Mouse (Mus musculus): ENCODE data around the gene 4930555G01Rik. TPM values are rescaled to one million over a fixed set of nuclear protein-coding genes. Genes with fewer than 3 reads are reported as not detected.
"Not testable (repeated sequence)": the region's sequence is repeated elsewhere in the genome, so short reads cannot be mapped to it uniquely, and the experiment has no call there.

Gene 4930555G01Rik
- polyA plus RNA-seq (2012; rRNA removed): not detected in 2 replicates
- not detected in 2 replicates for polyA plus RNA-seq (2014; fragmentation: Nextera tagmentation; extraction: Ambion mirVana)

DNA sequence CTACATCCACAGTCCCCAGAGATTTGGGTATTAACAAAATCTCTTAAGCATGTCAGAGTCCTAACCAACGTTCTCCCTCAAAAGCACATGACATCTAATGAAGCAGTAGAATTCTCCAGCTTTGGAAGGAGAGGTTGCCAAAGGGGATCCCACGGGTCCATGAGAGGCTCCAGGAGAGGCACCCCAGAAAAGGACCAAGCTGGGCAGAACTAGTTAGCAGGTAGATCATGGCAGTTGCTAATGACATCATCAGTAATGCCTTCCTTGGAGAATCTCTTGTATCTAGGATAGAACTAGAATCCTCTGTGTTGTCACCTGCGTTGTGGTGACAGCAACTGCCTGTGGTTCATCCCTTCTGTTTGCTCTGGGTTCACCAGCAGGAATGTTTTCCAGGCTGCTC is at the start of gene 4930555G01Rik:
Gene 4930555G01Rik, plus strand, starts transcription at position 301 of the 400 bp plus-strand sequence.
- H3K4me3 ChIP-seq (replicated peaks; ENCODE audit: low read length); H3K36me3 ChIP-seq (ENCODE audit: control insufficient read depth, insufficient read depth, low read length); H3K9ac ChIP-seq (ENCODE audit: low read depth, low read length, severe bottlenecking); H3K4me2 ChIP-seq (replicated peaks; ENCODE audit: low read depth, low read length, severe bottlenecking); H3K9me3 ChIP-seq (ENCODE audit: control insufficient read depth, low read length); H3K4me1 ChIP-seq (ENCODE audit: control insufficient read depth, insufficient read depth, low read length); H3K27me3 ChIP-seq (ENCODE audit: control insufficient read depth, insufficient read depth, low read length); DNase-seq (ENCODE audit: low spot score); ATAC-seq (ENCODE audit: low FRiP score, low read depth); H3K27ac ChIP-seq (replicated peaks; ENCODE audit: low read depth, low read length): not testable (repeated sequence)
- no CpG with 5 or more reads among the region's 3 CpGs for WGBS

DNA sequence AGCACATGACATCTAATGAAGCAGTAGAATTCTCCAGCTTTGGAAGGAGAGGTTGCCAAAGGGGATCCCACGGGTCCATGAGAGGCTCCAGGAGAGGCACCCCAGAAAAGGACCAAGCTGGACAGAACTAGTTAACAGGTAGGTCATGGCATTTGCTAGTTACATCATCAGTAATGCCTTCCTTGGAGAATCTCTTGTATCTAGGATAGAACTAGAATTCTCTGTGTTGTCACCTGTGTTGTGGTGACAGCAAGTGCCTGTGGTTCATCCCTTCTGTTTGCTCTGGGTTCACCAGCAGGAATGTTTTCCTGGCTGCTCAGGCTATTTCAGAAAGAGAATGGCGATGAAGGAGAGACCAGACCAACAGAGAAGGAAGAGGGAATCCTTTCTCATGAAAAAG is 34.8 kb upstream of the 4930555G01Rik start, which contains the start of gene Gm3298:
Gene Gm3298, plus strand, starts transcription at position 301 of the 400 bp plus-strand sequence.
- not testable (repeated sequence) for H3K36me3 ChIP-seq (ENCODE audit: control insufficient read depth, insufficient read depth, low read length); H3K4me2 ChIP-seq (replicated peaks; ENCODE audit: low read depth, low read length, severe bottlenecking); H3K4me1 ChIP-seq (ENCODE audit: control insufficient read depth, insufficient read depth, low read length); ATAC-seq (ENCODE audit: low FRiP score, low read depth); H3K27me3 ChIP-seq (ENCODE audit: control insufficient read depth, insufficient read depth, low read length); DNase-seq (ENCODE audit: low spot score); H3K9ac ChIP-seq (ENCODE audit: low read depth, low read length, severe bottlenecking); H3K9me3 ChIP-seq (ENCODE audit: control insufficient read depth, low read length); H3K4me3 ChIP-seq (replicated peaks; ENCODE audit: low read length); H3K27ac ChIP-seq (replicated peaks; ENCODE audit: low read depth, low read length)
- no CpG with 5 or more reads among the region's 2 CpGs for WGBS

DNA sequence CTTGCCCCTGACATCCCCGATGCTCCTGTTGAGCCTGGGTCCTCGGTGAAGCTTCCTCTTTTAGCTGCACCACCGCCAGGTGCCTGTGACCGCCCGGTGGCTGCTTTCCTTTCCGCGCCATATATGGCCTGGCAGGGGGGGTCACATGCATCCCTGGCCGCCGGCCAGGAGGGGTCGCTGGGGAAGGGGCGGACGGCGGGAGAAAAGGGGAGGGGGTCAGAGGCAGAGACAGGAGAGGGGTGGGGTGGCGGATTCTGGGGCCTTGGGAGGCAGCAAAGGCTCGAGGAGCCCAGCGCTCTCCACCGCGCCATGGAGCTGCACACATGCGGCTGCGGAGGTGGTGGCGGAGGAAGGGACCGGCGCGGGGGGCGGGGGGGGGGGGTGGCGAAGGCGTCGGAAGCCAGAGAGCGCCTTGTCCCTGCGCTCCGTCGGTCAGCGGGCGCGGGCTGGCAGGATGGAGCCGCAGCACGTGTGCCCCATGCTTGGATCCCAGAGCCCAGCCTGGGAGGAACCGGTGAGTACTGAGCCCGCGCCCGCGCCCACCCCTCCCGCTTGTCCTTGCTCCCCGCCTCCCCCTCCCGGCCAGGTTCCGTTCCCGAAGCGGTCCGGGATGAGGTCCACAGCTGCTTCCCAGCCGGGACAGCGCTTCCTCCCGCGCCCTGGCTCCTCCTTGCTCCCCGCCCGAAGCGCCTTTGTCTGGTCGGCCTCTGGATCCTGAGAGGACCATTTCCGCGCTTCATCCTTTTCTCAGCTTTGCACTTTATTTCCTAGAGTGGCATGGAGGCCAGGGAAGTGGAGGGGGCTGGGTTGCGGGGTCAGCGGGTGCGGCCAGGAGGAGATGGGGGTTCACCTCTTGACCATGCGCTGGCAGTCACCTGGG is 20.4 kb downstream of the 4930555G01Rik start, which contains the start of gene Gm8281:
Gene Gm8281, plus strand, starts transcription at position 430 of the 880 bp plus-strand sequence.
- DNase-seq (ENCODE audit: low spot score): peak; percentile 1
- H3K9ac ChIP-seq (ENCODE audit: low read depth, low read length, severe bottlenecking): peak within 1 kb of the TSS; percentile 49; the same call in 1 of the 2 replicates
- H3K4me1 ChIP-seq (ENCODE audit: control insufficient read depth, insufficient read depth, low read length); H3K27me3 ChIP-seq (ENCODE audit: control insufficient read depth, insufficient read depth, low read length); ATAC-seq (ENCODE audit: low FRiP score, low read depth); H3K9me3 ChIP-seq (ENCODE audit: control insufficient read depth, low read length); H3K27ac ChIP-seq (replicated peaks; ENCODE audit: low read depth, low read length); H3K36me3 ChIP-seq (ENCODE audit: control insufficient read depth, insufficient read depth, low read length): not testable (repeated sequence)
- H3K4me3 ChIP-seq (replicated peaks; ENCODE audit: low read length): peak within 1 kb of the TSS; percentile 33
- WGBS: 6% methylated on average over 18 of the region's 63 CpGs
- H3K4me2 ChIP-seq (replicated peaks; ENCODE audit: low read depth, low read length, severe bottlenecking): peak within 1 kb of the TSS; percentile 59

Other genes starting within 250 kb of the 4930555G01Rik start
- gene Gm3269, start 212.5 kb upstream of the 4930555G01Rik start, polyA plus RNA-seq (2012; rRNA removed): not detected in 2 replicates
- gene Gm3269, start 212.5 kb upstream of the 4930555G01Rik start, polyA plus RNA-seq (2014; fragmentation: Nextera tagmentation; extraction: Ambion mirVana): not detected in 2 replicates
- gene Gm3264, start 195.1 kb upstream of the 4930555G01Rik start, polyA plus RNA-seq (2012; rRNA removed): 0.68 TPM in 1 of 2 replicates, not detected in the other
- gene Gm3264, start 195.1 kb upstream of the 4930555G01Rik start, polyA plus RNA-seq (2014; fragmentation: Nextera tagmentation; extraction: Ambion mirVana): 0.57 TPM in 1 of 2 replicates, not detected in the other
- 0.09 TPM in 1 of 2 replicates, not detected in the other for gene Gm3278, start 158.2 kb upstream of the 4930555G01Rik start, polyA plus RNA-seq (2012; rRNA removed)
- gene Gm3278, start 158.2 kb upstream of the 4930555G01Rik start, polyA plus RNA-seq (2014; fragmentation: Nextera tagmentation; extraction: Ambion mirVana): not detected in 2 replicates
- not detected in 2 replicates for gene Gm8297, start 66.7 kb upstream of the 4930555G01Rik start, polyA plus RNA-seq (2012; rRNA removed)
- not detected in 2 replicates for gene Gm8297, start 66.7 kb upstream of the 4930555G01Rik start, polyA plus RNA-seq (2014; fragmentation: Nextera tagmentation; extraction: Ambion mirVana)
- gene Gm3298, start 34.7 kb upstream of the 4930555G01Rik start, polyA plus RNA-seq (2012; rRNA removed): not detected in 2 replicates
- gene Gm3298, start 34.7 kb upstream of the 4930555G01Rik start, polyA plus RNA-seq (2014; fragmentation: Nextera tagmentation; extraction: Ambion mirVana): not detected in 2 replicates
- gene Gm8281, start 20.4 kb downstream of the 4930555G01Rik start, polyA plus RNA-seq (2012; rRNA removed): 1.1 and 2.1 TPM in 2 replicates
- gene Gm8281, start 20.4 kb downstream of the 4930555G01Rik start, polyA plus RNA-seq (2014; fragmentation: Nextera tagmentation; extraction: Ambion mirVana): 0.32 and 0.43 TPM in 2 replicates
- gene Gm8279, start 80.9 kb downstream of the 4930555G01Rik start, polyA plus RNA-seq (2012; rRNA removed): not detected in 2 replicates
- gene Gm8279, start 80.9 kb downstream of the 4930555G01Rik start, polyA plus RNA-seq (2014; fragmentation: Nextera tagmentation; extraction: Ambion mirVana): not detected in 2 replicates
- not detected in 2 replicates for gene Gm3317, start 113.9 kb downstream of the 4930555G01Rik start, polyA plus RNA-seq (2012; rRNA removed)
- gene Gm3317, start 113.9 kb downstream of the 4930555G01Rik start, polyA plus RNA-seq (2014; fragmentation: Nextera tagmentation; extraction: Ambion mirVana): not detected in 2 replicates
- not detected in 2 replicates for gene Gm8271, start 135.2 kb downstream of the 4930555G01Rik start, polyA plus RNA-seq (2012; rRNA removed)
- not detected in 2 replicates for gene Gm8271, start 135.2 kb downstream of the 4930555G01Rik start, polyA plus RNA-seq (2014; fragmentation: Nextera tagmentation; extraction: Ambion mirVana)
- not detected in 2 replicates for gene Gm3526, start 210.0 kb downstream of the 4930555G01Rik start, polyA plus RNA-seq (2012; rRNA removed)
- not detected in 2 replicates for gene Gm3526, start 210.0 kb downstream of the 4930555G01Rik start, polyA plus RNA-seq (2014; fragmentation: Nextera tagmentation; extraction: Ambion mirVana)